Mouse (Mus musculus): ENCODE results near the gene B3gnt3. TPM values are rescaled to one million over a fixed set of nuclear protein-coding genes. Genes with fewer than 3 reads are reported as not detected.

B3gnt3 gene
- total and polyA plus RNA-seq, 2 experiments from 2014 or later, result 6.4 to 8.7 TPM

DNA sequence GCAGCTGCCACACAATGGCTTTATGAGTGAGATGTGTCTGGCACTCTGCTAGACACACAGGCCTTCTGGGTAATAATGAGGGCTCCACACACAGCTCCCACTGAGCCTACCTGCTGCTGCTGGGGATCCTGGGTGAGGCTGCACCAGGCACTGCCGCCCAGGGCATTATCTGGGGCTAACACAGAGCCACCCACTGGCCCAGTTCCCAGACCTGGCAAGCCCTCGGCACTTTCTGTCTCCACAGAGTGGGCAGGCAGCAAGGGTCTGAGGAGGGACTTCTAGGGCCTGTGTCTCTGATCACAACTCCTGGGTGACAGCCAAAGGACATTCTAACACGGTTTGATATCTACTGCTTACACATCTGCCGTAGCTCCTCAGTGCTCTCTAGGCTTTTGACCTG lies 17.6 kb upstream of the B3gnt3 start:
- 13% methylated on average over 4 of the region's 4 CpGs for WGBS
- DNase-seq (ENCODE audit: low spot score), result peak; percentile 16
- Histone ChIP-seq H3K9ac (replicated peaks; ENCODE audit: low read depth, low read length) (no peak overlapping the region), H3K4me3 (ENCODE audit: low read depth, low read length) (no peak overlapping the region), H3K27ac (ENCODE audit: low read depth) (no peak overlapping the region), H3K9me3 (replicated peaks; ENCODE audit: control insufficient read depth, low read length) (no peaks in the 10 kb centered on the region), H3K4me1 (ENCODE audit: control insufficient read depth, insufficient read depth) (peaks cover 13% of the 10 kb centered on the region; the same call in 1 of the 2 replicates), H3K36me3 (replicated peaks; ENCODE audit: control insufficient read depth, insufficient read depth, low read length) (no peaks in the 10 kb centered on the region), H3K27me3 (ENCODE audit: control insufficient read depth, insufficient read depth, low read length) (0 out of 2 replicates have a peak, but pooled peaks cover 8% of the 10 kb centered on the region), H3K4me2 (ENCODE audit: low read depth, low read length) (no peak overlapping the region)
- no peak for TF ChIP-seq CTCF (IDR thresholded peaks at IDR 0.05; ENCODE audit: low read depth)
- ATAC-seq (ENCODE audit: insufficient read depth, low read depth), result peak; percentile 30; the same call in 1 of the 2 replicates

DNA sequence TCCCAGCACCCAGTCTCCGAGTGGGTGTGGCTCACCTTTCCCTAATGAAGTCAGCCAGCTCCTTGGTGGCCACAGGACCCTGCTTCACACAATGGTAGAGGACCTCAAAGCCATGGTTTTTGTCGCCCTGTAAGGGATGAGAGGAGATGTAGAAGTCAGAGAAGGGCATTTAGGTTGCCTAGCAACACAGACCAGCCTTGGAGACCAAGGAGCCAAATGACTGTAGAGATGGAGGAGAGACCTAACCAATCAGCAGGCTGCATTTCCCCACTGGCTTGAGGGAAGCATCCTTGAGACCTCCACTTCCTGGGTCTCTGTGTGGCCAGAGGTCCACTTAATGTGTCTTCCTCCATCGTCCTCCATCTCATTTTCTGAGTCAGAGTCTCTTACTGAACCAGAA lies 16.7 kb upstream of the B3gnt3 start:
- DNase-seq (ENCODE audit: low spot score), result no peak
- Histone ChIP-seq H3K36me3 (replicated peaks; ENCODE audit: control insufficient read depth, insufficient read depth, low read length) (no peaks in the 10 kb centered on the region), H3K4me2 (ENCODE audit: low read depth, low read length) (no peak overlapping the region), H3K4me1 (ENCODE audit: control insufficient read depth, insufficient read depth) (peaks cover 13% of the 10 kb centered on the region; the same call in 1 of the 2 replicates), H3K27ac (ENCODE audit: low read depth) (no peak overlapping the region), H3K9ac (replicated peaks; ENCODE audit: low read depth, low read length) (no peak overlapping the region), H3K9me3 (replicated peaks; ENCODE audit: control insufficient read depth, low read length) (no peaks in the 10 kb centered on the region), H3K4me3 (ENCODE audit: low read depth, low read length) (no peak overlapping the region), H3K27me3 (ENCODE audit: control insufficient read depth, insufficient read depth, low read length) (0 out of 2 replicates have a peak, but pooled peaks cover 7% of the 10 kb centered on the region)
- TF ChIP-seq EP300 (IDR thresholded peaks at IDR 0.05; ENCODE audit: low read depth) (no peak), CTCF (IDR thresholded peaks at IDR 0.05; ENCODE audit: low read depth) (no peak)
- ATAC-seq (ENCODE audit: insufficient read depth, low read depth), result no peak
- 34% methylated on average over 3 of the region's 3 CpGs for WGBS

GRCm38 (mm10) chr8:71717096-71717495 lies 15.5 kb upstream of the B3gnt3 start:
- WGBS, result 52% methylated on average over 12 of the region's 12 CpGs
- DNase-seq (ENCODE audit: low spot score) (no peak), ATAC-seq (ENCODE audit: insufficient read depth, low read depth) (peak; percentile 25)
- Histone ChIP-seq H3K9ac (replicated peaks; ENCODE audit: low read depth, low read length) (no peak overlapping the region), H3K4me2 (ENCODE audit: low read depth, low read length) (no peak overlapping the region), H3K4me3 (ENCODE audit: low read depth, low read length) (no peak overlapping the region), H3K27me3 (ENCODE audit: control insufficient read depth, insufficient read depth, low read length) (0 out of 2 replicates have a peak, but pooled peaks cover 7% of the 10 kb centered on the region), H3K9me3 (replicated peaks; ENCODE audit: control insufficient read depth, low read length) (no peaks in the 10 kb centered on the region), H3K4me1 (ENCODE audit: control insufficient read depth, insufficient read depth) (peaks cover 13% of the 10 kb centered on the region; the same call in 1 of the 2 replicates), H3K36me3 (replicated peaks; ENCODE audit: control insufficient read depth, insufficient read depth, low read length) (no peaks in the 10 kb centered on the region), H3K27ac (ENCODE audit: low read depth) (no peak overlapping the region)
- TF ChIP-seq CTCF (IDR thresholded peaks at IDR 0.05; ENCODE audit: low read depth), result no peak
- TF ChIP-seq EP300 (IDR thresholded peaks at IDR 0.05; ENCODE audit: low read depth), result no peak

- H3K4me2 ChIP-seq (ENCODE audit: low read depth, low read length), result no peak overlapping the region
- no peaks in the 10 kb centered on the region for H3K36me3 ChIP-seq (replicated peaks; ENCODE audit: control insufficient read depth, insufficient read depth, low read length)
- no peak overlapping the region for H3K27ac ChIP-seq (ENCODE audit: low read depth)
- peaks cover 13% of the 10 kb centered on the region; the same call in 1 of the 2 replicates for H3K4me1 ChIP-seq (ENCODE audit: control insufficient read depth, insufficient read depth)
- DNase-seq (ENCODE audit: low spot score) (no peak), ATAC-seq (ENCODE audit: insufficient read depth, low read depth) (no peak)
- no peaks in the 10 kb centered on the region for H3K9me3 ChIP-seq (replicated peaks; ENCODE audit: control insufficient read depth, low read length)
- 75% methylated on average over 13 of the region's 13 CpGs for WGBS
- no peak overlapping the region for H3K9ac ChIP-seq (replicated peaks; ENCODE audit: low read depth, low read length)
- 0 out of 2 replicates have a peak, but pooled peaks cover 7% of the 10 kb centered on the region for H3K27me3 ChIP-seq (ENCODE audit: control insufficient read depth, insufficient read depth, low read length)
- H3K4me3 ChIP-seq (ENCODE audit: low read depth, low read length), result no peak overlapping the region
- no peak for TF ChIP-seq CTCF (IDR thresholded peaks at IDR 0.05; ENCODE audit: low read depth)
Observed at GRCm38 (mm10) chr8:71716561-71717053, 15.0 kb upstream of the B3gnt3 start.

- Histone ChIP-seq H3K4me1 (ENCODE audit: control insufficient read depth, insufficient read depth) (peaks cover 13% of the 10 kb centered on the region; the same call in 1 of the 2 replicates), H3K9me3 (replicated peaks; ENCODE audit: control insufficient read depth, low read length) (no peaks in the 10 kb centered on the region), H3K36me3 (replicated peaks; ENCODE audit: control insufficient read depth, insufficient read depth, low read length) (no peaks in the 10 kb centered on the region), H3K9ac (replicated peaks; ENCODE audit: low read depth, low read length) (no peak overlapping the region), H3K27ac (ENCODE audit: low read depth) (no peak overlapping the region), H3K4me2 (ENCODE audit: low read depth, low read length) (no peak overlapping the region), H3K27me3 (ENCODE audit: control insufficient read depth, insufficient read depth, low read length) (0 out of 2 replicates have a peak, but pooled peaks cover 7% of the 10 kb centered on the region), H3K4me3 (ENCODE audit: low read depth, low read length) (no peak overlapping the region)
- no peak for TF ChIP-seq EP300 (IDR thresholded peaks at IDR 0.05; ENCODE audit: low read depth)
- TF ChIP-seq CTCF (IDR thresholded peaks at IDR 0.05; ENCODE audit: low read depth), result no peak
- DNase-seq (ENCODE audit: low spot score), result no peak
- WGBS, result 42% methylated on average over 8 of the region's 8 CpGs
- no peak for ATAC-seq (ENCODE audit: insufficient read depth, low read depth)
Observed at GRCm38 (mm10) chr8:71715531-71715930, 13.9 kb upstream of the B3gnt3 start.

GRCm38 (mm10) chr8:71711574-71711973 lies 10.0 kb upstream of the B3gnt3 start:
- TF ChIP-seq CTCF (IDR thresholded peaks at IDR 0.05; ENCODE audit: low read depth) (no peak), EP300 (IDR thresholded peaks at IDR 0.05; ENCODE audit: low read depth) (no peak)
- Histone ChIP-seq H3K4me3 (ENCODE audit: low read depth, low read length) (no peak overlapping the region), H3K27ac (ENCODE audit: low read depth) (no peak overlapping the region), H3K9me3 (replicated peaks; ENCODE audit: control insufficient read depth, low read length) (no peaks in the 10 kb centered on the region), H3K36me3 (replicated peaks; ENCODE audit: control insufficient read depth, insufficient read depth, low read length) (no peaks in the 10 kb centered on the region), H3K4me1 (ENCODE audit: control insufficient read depth, insufficient read depth) (no peaks in the 10 kb centered on the region), H3K4me2 (ENCODE audit: low read depth, low read length) (no peak overlapping the region), H3K9ac (replicated peaks; ENCODE audit: low read depth, low read length) (no peak overlapping the region), H3K27me3 (ENCODE audit: control insufficient read depth, insufficient read depth, low read length) (peaks cover 36% of the 10 kb centered on the region; the same call in 1 of the 2 replicates)
- ATAC-seq (ENCODE audit: insufficient read depth, low read depth) (no peak), DNase-seq (ENCODE audit: low spot score) (no peak)
- 62% methylated on average over 2 of the region's 2 CpGs for WGBS
